Mouse (Mus musculus) heart, postnatal 25 days (tissue): ENCODE measurements around the gene Gm21904. TPM values are rescaled to one million over a fixed set of nuclear protein-coding genes. Genes with fewer than 3 reads are reported as not detected.
"Not testable (repeated sequence)": the region's sequence is repeated elsewhere in the genome, so short reads cannot be mapped to it uniquely, and the experiment has no call there.

ENCODE experiments used
- DNase-seq: peaks from one replicate; pipeline ENCODE4 v3.0.0; 2022; ENCODE audit warnings: low spot score
- intact Hi-C: fragments of 180-260 bp; cut with DNase I; formaldehyde crosslinking; loops from one replicate; pipeline ENCODE4 v1.15.1; 2025
- total RNA-seq, 2 experiments: library from RNA; stranded (reverse); gene quantifications; 2 replicates each; pipeline ENCODE4 v1.2.3; 2021

Gm21904 gene
- total RNA-seq: not detected

- DNase-seq, intact Hi-C loops: not testable (repeated sequence)
These were observed at the start of gene Gm21904 for GRCm38 (mm10) chrY:17846166-17846565. Gene Gm21904, minus strand, starts transcription at chrY:17846266.

- DNase-seq, intact Hi-C loops: not testable (repeated sequence)
These were observed 28.4 kb upstream of the Gm21904 start, which contains the start of the genes Gm20772 and Gm20831 for GRCm38 (mm10) chrY:17874441-17874840. Gene Gm20772, plus strand, starts transcription at chrY:17874741. Gene Gm20831, plus strand, starts transcription at chrY:17874741.

Other genes starting within 250 kb of the Gm21904 start
- not detected for gene Gm20772, start 28.5 kb upstream of the Gm21904 start, total RNA-seq
- not detected for gene Gm20831, start 28.5 kb upstream of the Gm21904 start, total RNA-seq
- not detected for gene Srsy, start 91.1 kb upstream of the Gm21904 start, total RNA-seq
- not detected for gene Gm21764, start 215.5 kb upstream of the Gm21904 start, total RNA-seq
- gene Ssty1, start 242.8 kb upstream of the Gm21904 start, total RNA-seq: not detected